Mouse (Mus musculus) limb, embryonic 13.5 days (tissue): Measurements from ENCODE around the gene Ankrd34c. TPM values are rescaled to one million over a fixed set of nuclear protein-coding genes. Genes with fewer than 3 reads are reported as not detected.

ENCODE experiments used
- ATAC-seq: fragments of 200-750 bp; cut with Nextera tagmentation; 2 replicates; pipeline ENCODE4 v1.8.0; 2017; ENCODE audit warnings: low read depth, moderate number of reproducible peaks, moderate TSS enrichment; ENCODE audit not compliant: low FRiP score
- H3K27ac ChIP-seq: fragments of 300-500 bp; sonication (generic); 2 replicates; pipeline ENCODE4 v1.5.1; 2015; ENCODE audit warnings: inconsistent platforms, mild to moderate bottlenecking, moderate library complexity
- H3K27me3 ChIP-seq: fragments of 300-500 bp; sonication (generic); 2 replicates; pipeline ENCODE4 v1.6.1; 2015; ENCODE audit warnings: mild to moderate bottlenecking, inconsistent platforms
- H3K36me3 ChIP-seq: fragments of 300-500 bp; sonication (generic); 2 replicates; pipeline ENCODE4 v1.6.1; 2015; ENCODE audit warnings: inconsistent platforms, mild to moderate bottlenecking, moderate library complexity
- H3K4me1 ChIP-seq: fragments of 300-500 bp; sonication (generic); 2 replicates; pipeline ENCODE4 v1.6.1; 2015; ENCODE audit warnings: inconsistent platforms
- H3K4me2 ChIP-seq: fragments of 300-500 bp; sonication (generic); replicated peaks from 2 replicates; pipeline ENCODE4 v1.6.1; 2015; ENCODE audit warnings: inconsistent platforms, mild to moderate bottlenecking, moderate library complexity
- H3K4me3 ChIP-seq: fragments of 300-500 bp; sonication (generic); 2 replicates; pipeline ENCODE4 v1.5.1; 2015; ENCODE audit warnings: moderate library complexity, mild to moderate bottlenecking, inconsistent platforms
- H3K9ac ChIP-seq: fragments of 300-500 bp; sonication (generic); 2 replicates; pipeline ENCODE4 v1.6.1; 2015; ENCODE audit warnings: mild to moderate bottlenecking, inconsistent platforms
- H3K9me3 ChIP-seq: fragments of 300-500 bp; sonication (generic); 2 replicates; pipeline ENCODE4 v1.6.1; 2016; ENCODE audit warnings: inconsistent platforms
- WGBS: fragments of 180-500 bp; shearing (Covaris S2); methylation state at CpG from one replicate; pipeline ENCODE4 v1.1.7; 2015; 5-methylcytosine and 5-hydroxymethylcytosine counted together
- polyA plus RNA-seq: library from polyadenylated mRNA; unstranded; fragments of >200 nt; fragmentation: Nextera tagmentation; extraction: Ambion mirVana; gene quantifications from 2 replicates; pipeline ENCODE4 v1.2.1, GENCODE M21; 2015

The Ankrd34c gene
- not detected in 2 replicates for polyA plus RNA-seq

- Histone ChIP-seq H3K9ac (no peak within 1 kb of the TSS), H3K27me3 (peaks cover 22% of the 10 kb centered on the region), H3K4me1 (no peaks in the 10 kb centered on the region), H3K4me2 (no peak within 1 kb of the TSS), H3K36me3 (no peaks in the 10 kb centered on the region), H3K9me3 (no peaks in the 10 kb centered on the region), H3K27ac (no peak within 1 kb of the TSS), H3K4me3 (no peak within 1 kb of the TSS)
- no peak for ATAC-seq
- 1% methylated on average over 8 of the region's 8 CpGs for WGBS
Measured at GRCm38 (mm10) chr9:89738295-89738694, at the start of gene Ankrd34c. Ankrd34c (minus strand) TSS chr9:89738475.

GRCm38 (mm10) chr9:89787532-89787931, 49.3 kb upstream of the Ankrd34c start:
- Histone ChIP-seq H3K27ac (no peak overlapping the region), H3K4me2 (no peak overlapping the region), H3K4me3 (no peak overlapping the region), H3K9me3 (no peaks in the 10 kb centered on the region), H3K9ac (no peak overlapping the region), H3K4me1 (no peaks in the 10 kb centered on the region), H3K36me3 (no peaks in the 10 kb centered on the region), H3K27me3 (no peaks in the 10 kb centered on the region)
- ATAC-seq: no peak
- WGBS: 59% methylated on average over 4 of the region's 4 CpGs

GRCm38 (mm10) chr9:89781395-89781927, 43.2 kb upstream of the Ankrd34c start:
- no peak overlapping the region for H3K4me3 ChIP-seq
- no peak overlapping the region for H3K9ac ChIP-seq
- no peaks in the 10 kb centered on the region for H3K4me1 ChIP-seq
- H3K9me3 ChIP-seq: no peaks in the 10 kb centered on the region
- no peaks in the 10 kb centered on the region for H3K27me3 ChIP-seq
- ATAC-seq: no peak
- H3K36me3 ChIP-seq: no peaks in the 10 kb centered on the region
- H3K27ac ChIP-seq: no peak overlapping the region
- H3K4me2 ChIP-seq: no peak overlapping the region

GRCm38 (mm10) chr9:89779237-89779636, 41.0 kb upstream of the Ankrd34c start:
- Histone ChIP-seq H3K27ac (no peak overlapping the region), H3K4me2 (no peak overlapping the region), H3K27me3 (no peaks in the 10 kb centered on the region), H3K4me1 (no peaks in the 10 kb centered on the region), H3K9me3 (0 out of 2 replicates have a peak, but pooled peaks cover 3% of the 10 kb centered on the region), H3K4me3 (no peak overlapping the region), H3K36me3 (no peaks in the 10 kb centered on the region), H3K9ac (no peak overlapping the region)
- 91% methylated on average over 1 of the region's 1 CpGs for WGBS
- ATAC-seq: no peak

GRCm38 (mm10) chr9:89771153-89771552, 32.9 kb upstream of the Ankrd34c start:
- H3K4me3 ChIP-seq: no peak overlapping the region
- H3K4me1 ChIP-seq: no peaks in the 10 kb centered on the region
- 0 out of 2 replicates have a peak, but pooled peaks cover 3% of the 10 kb centered on the region for H3K9me3 ChIP-seq
- no peaks in the 10 kb centered on the region for H3K27me3 ChIP-seq
- H3K27ac ChIP-seq: no peak overlapping the region
- H3K36me3 ChIP-seq: no peaks in the 10 kb centered on the region
- no peak for ATAC-seq
- H3K9ac ChIP-seq: no peak overlapping the region
- WGBS: 48% methylated on average over 1 of the region's 1 CpGs
- H3K4me2 ChIP-seq: no peak overlapping the region

GRCm38 (mm10) chr9:89762017-89762416, 23.7 kb upstream of the Ankrd34c start:
- WGBS: 80% methylated on average over 1 of the region's 1 CpGs
- Histone ChIP-seq H3K4me1 (no peaks in the 10 kb centered on the region), H3K9me3 (no peaks in the 10 kb centered on the region), H3K4me2 (no peak overlapping the region), H3K27me3 (no peaks in the 10 kb centered on the region), H3K36me3 (no peaks in the 10 kb centered on the region), H3K4me3 (no peak overlapping the region), H3K27ac (no peak overlapping the region), H3K9ac (no peak overlapping the region)
- ATAC-seq: no peak

- Histone ChIP-seq H3K36me3 (no peaks in the 10 kb centered on the region), H3K4me3 (no peak overlapping the region), H3K4me1 (no peaks in the 10 kb centered on the region), H3K27me3 (no peaks in the 10 kb centered on the region), H3K9ac (no peak overlapping the region), H3K27ac (no peak overlapping the region), H3K4me2 (no peak overlapping the region), H3K9me3 (no peaks in the 10 kb centered on the region)
- ATAC-seq: no peak
- WGBS: 81% methylated on average over 1 of the region's 1 CpGs
Measured at GRCm38 (mm10) chr9:89758569-89758968, 20.3 kb upstream of the Ankrd34c start.

GRCm38 (mm10) chr9:89758139-89758538, 19.9 kb upstream of the Ankrd34c start:
- H3K4me2 ChIP-seq: no peak overlapping the region
- no peak overlapping the region for H3K9ac ChIP-seq
- ATAC-seq: no peak
- H3K36me3 ChIP-seq: no peaks in the 10 kb centered on the region
- H3K4me3 ChIP-seq: no peak overlapping the region
- no peaks in the 10 kb centered on the region for H3K4me1 ChIP-seq
- H3K27me3 ChIP-seq: no peaks in the 10 kb centered on the region
- no peaks in the 10 kb centered on the region for H3K9me3 ChIP-seq
- 78% methylated on average over 1 of the region's 1 CpGs for WGBS
- H3K27ac ChIP-seq: no peak overlapping the region

GRCm38 (mm10) chr9:89757571-89757970, 19.3 kb upstream of the Ankrd34c start:
- H3K9me3 ChIP-seq: no peaks in the 10 kb centered on the region
- H3K27ac ChIP-seq: no peak overlapping the region
- H3K36me3 ChIP-seq: no peaks in the 10 kb centered on the region
- no peak overlapping the region for H3K4me3 ChIP-seq
- no peak for ATAC-seq
- no peaks in the 10 kb centered on the region for H3K27me3 ChIP-seq
- H3K9ac ChIP-seq: no peak overlapping the region
- H3K4me2 ChIP-seq: no peak overlapping the region
- H3K4me1 ChIP-seq: no peaks in the 10 kb centered on the region
- WGBS: 37% methylated on average over 4 of the region's 4 CpGs

- no peak for ATAC-seq
Measured at GRCm38 (mm10) chr9:89740041-89740440, 1.8 kb upstream of the Ankrd34c start.

GRCm38 (mm10) chr9:89737888-89738287, 387 bp downstream of the Ankrd34c start:
- Histone ChIP-seq H3K27ac (no peak overlapping the region), H3K4me1 (no peaks in the 10 kb centered on the region), H3K4me3 (no peak overlapping the region), H3K27me3 (peaks cover 22% of the 10 kb centered on the region), H3K9ac (no peak overlapping the region), H3K9me3 (no peaks in the 10 kb centered on the region), H3K36me3 (no peaks in the 10 kb centered on the region), H3K4me2 (no peak overlapping the region)
- 13% methylated on average over 6 of the region's 6 CpGs for WGBS
- ATAC-seq: no peak

More at GRCm38 (mm10) chr9:89740041-89740440, 1.8 kb upstream of the Ankrd34c start:
- Histone ChIP-seq H3K36me3 (no peaks in the 10 kb centered on the region), H3K9ac (no peak overlapping the region), H3K27me3 (peaks cover 22% of the 10 kb centered on the region), H3K4me1 (no peaks in the 10 kb centered on the region), H3K4me3 (no peak overlapping the region), H3K9me3 (no peaks in the 10 kb centered on the region), H3K27ac (no peak overlapping the region), H3K4me2 (no peak overlapping the region)

- Histone ChIP-seq H3K27me3 (peaks cover 22% of the 10 kb centered on the region), H3K9me3 (no peaks in the 10 kb centered on the region), H3K4me1 (no peaks in the 10 kb centered on the region), H3K4me2 (0 out of 2 replicates have a peak overlapping the region, but pooled peaks have one; percentile 14), H3K36me3 (no peaks in the 10 kb centered on the region), H3K4me3 (no peak overlapping the region), H3K27ac (no peak overlapping the region), H3K9ac (no peak overlapping the region)
- 9% methylated on average over 20 of the region's 20 CpGs for WGBS
- peak; percentile 86 for ATAC-seq
Measured at GRCm38 (mm10) chr9:89736932-89737705, 1.2 kb downstream of the Ankrd34c start.
